Mouse (Mus musculus) bone marrow macrophage, adult 2 months (primary cell): Measurements from ENCODE around the gene Cntn6.

ENCODE experiments used
- CTCF ChIP-seq: IDR thresholded peaks from 2 replicates; pipeline ENCODE4 v1.5.1; 2012; ENCODE audit warnings: low read depth, mild to moderate bottlenecking, low read length, moderate library complexity
- POLR2A ChIP-seq: IDR thresholded peaks from 2 replicates; pipeline ENCODE4 v1.6.1; 2012; ENCODE audit warnings: mild to moderate bottlenecking, low read depth, low read length, borderline replicate concordance

DNA sequence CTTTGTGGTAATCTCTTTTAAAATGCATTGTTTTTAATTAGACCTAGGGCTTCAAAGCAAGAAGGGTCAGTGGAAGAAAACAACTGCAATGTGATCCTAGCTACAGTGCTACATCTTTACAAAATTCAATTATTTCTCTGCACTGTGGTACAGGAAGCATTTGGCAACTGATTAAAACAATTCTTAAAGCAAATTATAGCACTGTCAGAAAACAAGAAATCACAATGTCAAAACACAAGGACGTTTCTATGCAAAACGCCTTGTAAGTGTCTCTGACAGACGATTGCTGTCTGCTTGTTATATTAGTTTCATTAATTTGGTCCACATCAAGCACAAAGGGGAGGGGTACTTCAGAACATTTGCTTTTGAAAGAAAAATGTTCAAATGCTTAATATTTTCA lies 48.9 kb upstream of the Cntn6 start:
- TF ChIP-seq POLR2A = no peak
- no peak for TF ChIP-seq CTCF
